Mouse (Mus musculus) intestine, embryonic 14.5 days (tissue): ENCODE measurements at regions not wholly inside any gene's neighbourhood (a gene's known extent, or its start where the extent isn't known, plus 50 kb on each side); places are given as distances from the start of the nearest gene placed in this dataset. TPM values are rescaled to one million over a fixed set of nuclear protein-coding genes. Genes with fewer than 3 reads are reported as not detected.

Experiments
- microRNA-seq: library from miRNA; unstranded; fragments of <30 nt; microRNA quantifications from one replicate; pipeline ENCODE4, GENCODE M21; 2016

Small RNA genes lying in the stretch of these regions (microRNA-seq; reads per million reads assigned to microRNA genes)
- not detected for gene Mir5118
